Mouse (Mus musculus): Measurements from ENCODE around the gene Ttn.

DNA sequence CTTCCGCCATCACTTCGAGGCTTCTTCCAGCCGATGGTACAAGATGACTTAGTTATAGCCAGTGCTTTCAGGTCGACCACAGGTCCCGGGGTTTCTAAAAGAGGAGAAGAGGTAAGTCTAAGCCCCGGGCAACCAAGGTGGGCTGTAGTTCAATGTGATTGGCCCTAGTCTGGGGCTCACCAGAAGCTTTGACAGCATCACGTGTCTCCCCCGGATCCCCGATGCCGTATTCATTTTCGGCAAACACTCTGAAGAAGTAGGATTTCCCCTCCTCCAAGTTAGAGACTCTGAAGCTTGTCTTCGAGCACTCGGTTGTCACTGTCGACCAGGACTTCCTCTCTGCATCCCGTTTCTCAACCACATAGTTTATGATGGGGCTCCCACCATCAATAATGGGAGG, 225.9 kb downstream of the Ttn start:
- TF ChIP-seq GATA1 (IDR thresholded peaks at IDR 0.05; ENCODE audit: low read length) (no peak), TAL1 (IDR thresholded peaks at IDR 0.05; ENCODE audit: low read length) (no peak)
